Mouse (Mus musculus): ENCODE data around the gene Nkx2-5. TPM values are rescaled to one million over a fixed set of nuclear protein-coding genes. Genes with fewer than 3 reads are reported as not detected.

The Nkx2-5 gene
- polyA plus RNA-seq, 1 experiment = 0.11 TPM

DNA sequence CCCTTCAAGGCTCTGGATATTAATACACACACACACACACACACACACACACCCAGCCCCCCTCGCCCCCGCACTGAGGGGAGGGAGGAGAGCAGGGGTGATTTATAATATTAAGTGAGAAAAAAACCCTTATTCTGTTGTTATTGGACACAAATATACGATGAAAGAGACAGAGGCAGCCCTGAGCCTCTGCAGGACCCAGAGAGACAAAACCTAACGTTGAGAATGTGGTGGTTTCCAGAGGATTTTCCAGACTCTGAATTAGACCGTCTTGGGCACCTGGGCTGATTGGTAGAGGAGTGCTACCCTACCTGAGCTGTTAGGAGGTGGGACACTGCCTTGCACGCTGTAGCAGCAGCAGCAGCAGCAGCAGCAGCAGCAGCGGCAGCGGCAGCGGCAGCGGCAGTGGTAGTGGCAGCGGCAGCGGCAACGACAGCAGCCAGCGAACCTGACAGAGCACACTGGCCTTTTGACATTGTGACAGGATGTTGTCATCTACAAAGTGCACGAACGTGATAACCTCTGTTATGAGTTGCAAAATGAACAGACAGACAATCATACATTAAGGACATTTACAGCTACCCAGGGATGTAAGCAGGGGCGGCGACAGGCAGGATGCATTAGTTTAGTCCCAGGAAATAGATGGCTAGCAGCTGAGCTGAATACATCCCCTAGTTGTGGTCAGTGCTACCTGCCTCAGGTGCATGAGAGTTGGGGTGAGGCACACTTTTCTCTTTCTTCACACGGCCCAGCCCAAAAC, 7.8 kb downstream of the Nkx2-5 start:
- no peak overlapping the region for H3K27ac ChIP-seq (ENCODE audit: insufficient read depth, low read depth, low read length)
- WGBS = 11% methylated on average over 19 of the region's 19 CpGs
- H3K36me3 ChIP-seq (ENCODE audit: control insufficient read depth, insufficient read depth, low read length) = no peaks in the 10 kb centered on the region
- TF ChIP-seq POLR2A (IDR thresholded peaks at IDR 0.05; ENCODE audit: low read depth, low read length) (no peak), CTCF (IDR thresholded peaks at IDR 0.05; ENCODE audit: extremely low read depth, insufficient read length, insufficient replicate concordance, low read depth, low read length) (no peak)
- H3K27me3 ChIP-seq (ENCODE audit: control insufficient read depth, insufficient read depth, low read length) = peaks cover 70% of the 10 kb centered on the region
- H3K4me1 ChIP-seq (ENCODE audit: control insufficient read depth, insufficient read depth, insufficient read length, low read length) = peaks cover 3% of the 10 kb centered on the region; the same call in 1 of the 2 replicates
- no peak overlapping the region for H3K4me3 ChIP-seq (ENCODE audit: low read depth, low read length)

GRCm38 (mm10) chr17:26836377-26836776, 8.4 kb downstream of the Nkx2-5 start:
- TF ChIP-seq CTCF (IDR thresholded peaks at IDR 0.05; ENCODE audit: extremely low read depth, insufficient read length, insufficient replicate concordance, low read depth, low read length) (no peak), POLR2A (IDR thresholded peaks at IDR 0.05; ENCODE audit: low read depth, low read length) (no peak)

GRCm38 (mm10) chr17:26835956-26836355, 8.9 kb downstream of the Nkx2-5 start:
- Histone ChIP-seq H3K4me1 (ENCODE audit: control insufficient read depth, insufficient read depth, insufficient read length, low read length) (peaks cover 3% of the 10 kb centered on the region; the same call in 1 of the 2 replicates), H3K27me3 (ENCODE audit: control insufficient read depth, insufficient read depth, low read length) (peaks cover 61% of the 10 kb centered on the region), H3K27ac (ENCODE audit: insufficient read depth, low read depth, low read length) (no peak overlapping the region), H3K36me3 (ENCODE audit: control insufficient read depth, insufficient read depth, low read length) (no peaks in the 10 kb centered on the region), H3K4me3 (ENCODE audit: low read depth, low read length) (no peak overlapping the region)
- WGBS = 27% methylated on average over 8 of the region's 8 CpGs
- TF ChIP-seq CTCF (IDR thresholded peaks at IDR 0.05; ENCODE audit: extremely low read depth, insufficient read length, insufficient replicate concordance, low read depth, low read length) = no peak
- no peak for TF ChIP-seq POLR2A (IDR thresholded peaks at IDR 0.05; ENCODE audit: low read depth, low read length)

More at GRCm38 (mm10) chr17:26836377-26836776, 8.4 kb downstream of the Nkx2-5 start:
- WGBS = 42% methylated on average over 5 of the region's 5 CpGs
- H3K27ac ChIP-seq (ENCODE audit: insufficient read depth, low read depth, low read length) = no peak overlapping the region
- no peak overlapping the region for H3K4me3 ChIP-seq (ENCODE audit: low read depth, low read length)
- H3K4me1 ChIP-seq (ENCODE audit: control insufficient read depth, insufficient read depth, insufficient read length, low read length) = peaks cover 3% of the 10 kb centered on the region; the same call in 1 of the 2 replicates
- H3K27me3 ChIP-seq (ENCODE audit: control insufficient read depth, insufficient read depth, low read length) = peaks cover 64% of the 10 kb centered on the region
- H3K36me3 ChIP-seq (ENCODE audit: control insufficient read depth, insufficient read depth, low read length) = no peaks in the 10 kb centered on the region

- Histone ChIP-seq H3K27ac (ENCODE audit: insufficient read depth, low read depth, low read length) (no peak overlapping the region), H3K4me3 (ENCODE audit: low read depth, low read length) (no peak overlapping the region), H3K4me1 (ENCODE audit: control insufficient read depth, insufficient read depth, insufficient read length, low read length) (peaks cover 3% of the 10 kb centered on the region; the same call in 1 of the 2 replicates), H3K27me3 (ENCODE audit: control insufficient read depth, insufficient read depth, low read length) (peaks cover 55% of the 10 kb centered on the region), H3K36me3 (ENCODE audit: control insufficient read depth, insufficient read depth, low read length) (no peaks in the 10 kb centered on the region)
- TF ChIP-seq POLR2A (IDR thresholded peaks at IDR 0.05; ENCODE audit: low read depth, low read length) (no peak), CTCF (IDR thresholded peaks at IDR 0.05; ENCODE audit: extremely low read depth, insufficient read length, insufficient replicate concordance, low read depth, low read length) (no peak)
- 57% methylated on average over 9 of the region's 9 CpGs for WGBS
Measured at GRCm38 (mm10) chr17:26834966-26835755, 9.6 kb downstream of the Nkx2-5 start.

- Histone ChIP-seq H3K4me3 (ENCODE audit: low read depth, low read length) (no peak overlapping the region), H3K27ac (ENCODE audit: insufficient read depth, low read depth, low read length) (no peak overlapping the region), H3K27me3 (ENCODE audit: control insufficient read depth, insufficient read depth, low read length) (peaks cover 48% of the 10 kb centered on the region), H3K4me1 (ENCODE audit: control insufficient read depth, insufficient read depth, insufficient read length, low read length) (peaks cover 2% of the 10 kb centered on the region; the same call in 1 of the 2 replicates), H3K36me3 (ENCODE audit: control insufficient read depth, insufficient read depth, low read length) (no peaks in the 10 kb centered on the region)
- 67% methylated on average over 5 of the region's 5 CpGs for WGBS
- TF ChIP-seq CTCF (IDR thresholded peaks at IDR 0.05; ENCODE audit: extremely low read depth, insufficient read length, insufficient replicate concordance, low read depth, low read length) = no peak
- TF ChIP-seq POLR2A (IDR thresholded peaks at IDR 0.05; ENCODE audit: low read depth, low read length) = no peak
Measured at GRCm38 (mm10) chr17:26834302-26834965, 10.4 kb downstream of the Nkx2-5 start.

DNA sequence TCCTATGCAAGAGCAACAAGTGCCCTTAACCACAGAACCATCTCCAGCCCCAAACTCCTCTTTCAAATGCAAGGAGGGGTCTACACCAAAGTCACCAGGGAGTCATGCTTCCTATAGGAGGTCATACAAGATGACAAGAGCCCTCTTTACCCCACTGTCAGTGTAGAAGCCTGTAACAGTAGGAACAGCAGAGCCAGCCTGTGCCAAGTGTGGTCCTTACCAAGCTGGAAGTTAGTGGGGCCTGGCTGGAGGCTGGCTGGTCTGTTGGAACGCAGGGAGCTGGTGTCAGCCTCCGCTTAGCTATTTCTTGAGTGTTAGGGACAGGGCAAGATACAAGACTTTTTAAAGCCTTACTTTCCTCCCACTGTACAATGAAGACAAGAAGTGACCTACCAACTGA, 11.0 kb downstream of the Nkx2-5 start:
- Histone ChIP-seq H3K27ac (ENCODE audit: insufficient read depth, low read depth, low read length) (no peak overlapping the region), H3K4me3 (ENCODE audit: low read depth, low read length) (no peak overlapping the region), H3K36me3 (ENCODE audit: control insufficient read depth, insufficient read depth, low read length) (no peaks in the 10 kb centered on the region), H3K4me1 (ENCODE audit: control insufficient read depth, insufficient read depth, insufficient read length, low read length) (no peaks in the 10 kb centered on the region), H3K27me3 (ENCODE audit: control insufficient read depth, insufficient read depth, low read length) (peaks cover 41% of the 10 kb centered on the region)
- WGBS = 85% methylated on average over 2 of the region's 2 CpGs
- TF ChIP-seq CTCF (IDR thresholded peaks at IDR 0.05; ENCODE audit: extremely low read depth, insufficient read length, insufficient replicate concordance, low read depth, low read length) (no peak), POLR2A (IDR thresholded peaks at IDR 0.05; ENCODE audit: low read depth, low read length) (no peak)
